Mouse (Mus musculus) adrenal gland, adult (tissue): ENCODE data around the gene Hps5.
"Not testable (repeated sequence)": the region's sequence is repeated elsewhere in the genome, so short reads cannot be mapped to it uniquely, and the experiment has no call there.

Experiments
- DNase-seq, 2 experiments: peaks; one replicate each; pipeline ENCODE4 v3.0.0; 2022 to 2023; ENCODE audit warnings: low spot score in 1 of 2; ENCODE audit not compliant: inconsistent age in 2 of 2

Gene Hps5

DNA sequence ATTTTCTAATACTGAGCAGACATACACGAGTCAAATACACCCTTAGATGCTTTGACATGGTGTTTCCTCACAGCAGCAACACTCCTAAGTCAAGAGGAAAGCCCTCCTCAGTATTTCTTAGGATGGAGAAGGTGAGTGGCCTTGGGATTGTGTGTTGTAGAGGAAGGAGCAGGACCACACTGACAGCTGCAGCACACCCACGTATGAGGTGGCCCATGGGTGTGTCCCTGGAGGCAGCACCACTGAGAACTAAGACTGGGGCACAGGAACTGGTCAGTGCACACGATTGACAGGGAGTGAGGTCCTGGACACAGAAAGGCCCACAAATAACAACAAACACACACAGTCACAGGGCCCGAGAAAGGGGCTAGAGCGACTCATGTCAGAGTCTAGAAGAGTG is 55.8 kb downstream of the Hps5 start:
- DNase-seq = not testable (repeated sequence)

DNA sequence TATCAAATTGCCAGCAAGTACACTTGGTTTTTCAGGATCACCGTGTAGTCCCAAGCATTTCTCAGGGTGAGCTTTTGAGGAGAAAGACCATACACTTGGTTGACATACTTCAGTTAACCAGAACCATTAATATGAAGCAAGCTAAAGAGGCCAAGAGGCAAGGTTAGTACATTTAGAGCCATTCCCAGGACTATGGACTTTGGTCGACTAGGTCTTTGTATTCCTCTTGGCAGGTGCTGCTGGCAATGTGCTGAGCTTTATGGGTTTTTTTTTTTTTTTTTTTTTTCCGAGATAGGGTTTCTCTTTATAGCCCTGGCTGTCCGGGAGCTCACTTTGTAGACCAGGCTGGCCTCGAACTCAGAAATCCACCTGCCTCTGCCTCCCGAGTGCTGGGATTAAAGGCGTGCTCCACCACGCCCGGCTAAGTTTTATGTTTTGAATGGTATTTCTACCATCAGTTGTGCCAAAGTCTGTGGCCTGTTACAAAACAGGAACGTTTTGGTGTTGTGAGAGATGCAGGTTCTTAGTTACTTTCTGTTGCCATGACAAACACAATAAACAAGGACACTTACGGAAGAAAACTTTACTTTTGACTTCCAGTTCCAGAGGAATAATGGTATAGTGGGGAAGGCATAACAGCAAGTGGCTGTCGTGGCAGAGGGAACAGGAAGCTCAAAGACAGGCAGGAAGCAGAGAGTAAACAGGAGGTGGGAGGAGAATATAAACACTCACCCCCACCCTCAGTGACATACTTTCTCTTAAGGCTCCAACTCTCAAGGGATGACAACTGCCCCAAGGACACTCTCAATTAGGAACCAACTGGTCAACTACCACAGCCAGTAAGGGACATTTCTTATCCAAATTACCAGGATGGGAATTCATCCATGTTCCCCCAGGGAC is 57.1 kb downstream of the Hps5 start:
- DNase-seq = no peak

DNA sequence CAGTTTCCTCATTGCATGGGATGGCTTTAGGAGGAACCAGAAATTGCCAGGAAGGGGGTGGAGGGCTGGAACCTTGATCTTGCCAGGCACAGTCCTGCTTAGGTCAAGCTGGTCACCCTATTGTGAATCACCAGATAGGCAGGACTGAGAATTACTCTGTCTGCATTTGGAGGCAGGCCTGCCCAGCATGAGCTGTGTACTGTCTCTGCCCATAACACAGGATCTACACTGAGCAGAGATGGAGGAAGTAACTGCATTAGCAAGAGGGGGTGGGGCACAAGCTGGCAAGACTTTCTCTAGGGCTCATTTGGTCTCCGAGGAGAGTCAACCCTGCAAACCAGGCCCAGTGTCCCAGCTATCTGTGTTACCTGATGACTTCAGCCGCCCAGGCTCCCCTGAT is 60.9 kb downstream of the Hps5 start:
- peak; percentile 34 to 52 for DNase-seq

DNA sequence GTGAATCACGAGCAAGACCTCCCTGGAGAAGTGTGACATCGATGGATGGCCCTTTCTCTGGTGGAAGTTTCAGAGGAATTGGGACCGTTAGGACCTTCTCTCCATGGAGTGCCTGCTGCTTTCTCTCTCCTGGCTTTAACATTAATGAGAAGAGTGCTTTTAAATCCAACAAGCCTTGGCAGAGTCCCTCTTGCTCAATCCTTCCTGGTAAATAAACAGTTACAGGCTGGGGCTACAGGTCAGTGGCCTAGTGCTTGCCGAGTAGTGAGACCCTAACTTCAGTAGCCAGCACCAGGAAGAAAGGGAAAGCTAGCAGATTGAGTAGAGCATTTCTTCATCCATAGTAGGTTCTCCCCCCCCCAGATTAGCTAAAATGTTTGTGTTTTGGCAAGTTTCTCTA is 63.4 kb downstream of the Hps5 start, which contains the start of gene Saa4:
Gene Saa4 (minus strand): TSS at position 146 of the 400 bp plus-strand sequence.
- DNase-seq = no peak

DNA sequence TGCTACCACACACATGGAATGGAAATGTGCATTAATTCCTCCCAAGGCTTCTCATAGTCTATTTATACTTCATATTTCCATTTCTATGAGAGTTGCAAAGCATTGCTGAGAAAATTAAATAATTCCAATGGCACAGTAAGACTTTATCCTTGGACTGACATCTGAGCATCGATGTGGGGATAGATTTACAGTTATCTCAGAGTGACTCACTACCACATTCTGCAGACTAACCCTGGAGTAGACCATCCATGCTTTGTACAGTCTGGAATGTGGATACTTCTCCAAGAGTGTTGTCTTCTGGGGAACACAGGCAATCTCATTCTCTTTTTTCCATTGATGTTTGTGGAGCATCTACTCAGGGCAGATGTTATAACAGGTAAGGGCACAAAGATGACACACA is 68.3 kb downstream of the Hps5 start:
- DNase-seq = peak in 1 of 2 experiments; percentile 73

DNA sequence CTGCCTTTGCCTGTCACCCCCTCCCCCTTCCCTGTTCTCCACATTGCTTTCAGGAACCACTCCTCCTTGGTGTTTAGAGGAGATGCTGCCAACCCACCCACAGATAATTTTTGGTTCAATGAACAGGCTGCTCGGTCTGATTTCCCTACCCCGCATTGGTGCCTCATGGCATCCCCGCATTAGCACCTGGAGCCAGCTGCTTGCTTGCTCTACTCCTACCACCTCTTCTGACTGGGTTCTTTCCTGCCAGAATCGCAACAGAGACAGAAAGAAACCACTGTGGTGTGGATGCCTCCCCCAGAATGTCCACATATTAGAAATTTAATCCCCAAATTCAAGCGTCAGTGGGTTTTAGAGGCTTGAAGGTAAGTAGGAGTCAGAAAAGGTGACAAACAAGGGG is 71.5 kb downstream of the Hps5 start:
- no peak for DNase-seq

DNA sequence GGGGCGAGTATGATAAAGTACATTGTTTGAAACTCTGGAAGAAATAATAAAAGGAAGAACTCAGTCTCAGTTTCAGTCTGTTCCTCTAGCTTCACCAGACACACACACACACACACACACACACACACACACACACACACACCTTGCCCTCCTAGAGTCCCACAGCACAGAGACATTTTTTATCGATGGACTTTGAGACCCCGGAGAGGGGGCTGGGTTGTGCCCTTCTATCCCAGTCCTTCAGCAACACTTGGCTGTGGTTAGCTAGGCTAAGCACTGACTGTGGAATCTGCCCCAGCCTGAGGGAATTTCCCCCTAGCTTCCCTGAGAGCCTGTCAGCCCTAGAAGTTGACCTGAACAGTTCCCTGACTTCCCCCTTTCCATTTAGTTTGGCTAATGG is 72.0 kb downstream of the Hps5 start:
- no peak for DNase-seq

DNA sequence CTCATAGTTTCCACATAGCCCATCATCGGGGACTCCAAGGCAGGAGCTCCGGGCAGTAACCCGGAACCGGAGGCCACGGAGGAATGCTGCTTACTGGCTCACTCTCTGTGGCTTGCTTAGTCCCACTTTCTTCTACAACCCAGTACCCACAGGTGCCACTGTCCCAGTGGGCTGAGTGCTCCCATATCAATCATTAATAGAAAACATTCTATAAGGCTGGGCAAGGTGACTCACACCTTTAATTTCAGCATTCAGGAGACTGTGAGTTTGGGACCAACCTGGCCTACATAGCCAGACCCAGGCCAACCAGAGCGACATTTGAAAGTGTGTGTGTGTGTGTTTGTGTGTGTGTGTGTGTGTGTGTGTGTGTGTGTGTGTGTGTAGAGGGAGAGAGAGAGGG is 72.5 kb downstream of the Hps5 start:
- DNase-seq = no peak

DNA sequence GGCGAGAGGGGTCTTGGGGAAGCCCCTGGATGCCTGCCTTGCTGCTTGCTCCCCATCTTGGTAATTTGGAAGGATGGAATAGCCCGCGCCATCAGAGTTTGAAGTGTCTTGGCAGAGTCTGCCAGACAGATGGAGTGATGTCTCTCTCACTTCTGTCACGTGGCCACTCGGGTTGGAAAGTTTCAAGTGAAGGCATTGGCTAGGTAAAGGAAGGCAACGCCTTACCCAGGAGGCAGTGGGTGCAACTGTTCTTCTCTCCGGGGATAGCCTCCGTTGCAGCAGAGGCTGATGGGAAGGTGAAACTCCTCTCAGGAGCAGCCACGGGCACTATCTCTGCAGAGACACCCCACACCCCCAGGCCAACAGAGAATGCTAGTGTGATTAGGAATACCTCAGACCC is 75.4 kb downstream of the Hps5 start:
- no peak for DNase-seq

DNA sequence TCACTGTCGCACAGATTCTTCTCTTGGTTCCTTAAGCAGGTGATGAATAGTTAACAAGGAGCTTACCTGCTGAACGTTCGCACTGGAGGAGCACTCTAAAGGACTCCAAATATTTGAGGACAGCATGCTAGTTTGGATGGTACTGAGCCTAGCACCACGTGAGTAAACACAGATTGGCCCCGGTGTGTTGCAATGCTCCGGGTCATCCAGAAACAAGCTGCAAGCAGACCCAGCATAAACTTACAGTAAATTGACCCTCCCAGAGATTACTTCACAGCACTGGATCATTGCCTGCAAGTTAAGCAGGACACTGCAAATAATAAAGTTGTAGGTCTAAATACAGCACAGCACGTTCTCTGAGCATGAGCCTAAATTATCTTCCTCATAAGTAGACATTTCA is 76.3 kb downstream of the Hps5 start:
- DNase-seq = peak in 1 of 2 experiments; percentile 59

DNA sequence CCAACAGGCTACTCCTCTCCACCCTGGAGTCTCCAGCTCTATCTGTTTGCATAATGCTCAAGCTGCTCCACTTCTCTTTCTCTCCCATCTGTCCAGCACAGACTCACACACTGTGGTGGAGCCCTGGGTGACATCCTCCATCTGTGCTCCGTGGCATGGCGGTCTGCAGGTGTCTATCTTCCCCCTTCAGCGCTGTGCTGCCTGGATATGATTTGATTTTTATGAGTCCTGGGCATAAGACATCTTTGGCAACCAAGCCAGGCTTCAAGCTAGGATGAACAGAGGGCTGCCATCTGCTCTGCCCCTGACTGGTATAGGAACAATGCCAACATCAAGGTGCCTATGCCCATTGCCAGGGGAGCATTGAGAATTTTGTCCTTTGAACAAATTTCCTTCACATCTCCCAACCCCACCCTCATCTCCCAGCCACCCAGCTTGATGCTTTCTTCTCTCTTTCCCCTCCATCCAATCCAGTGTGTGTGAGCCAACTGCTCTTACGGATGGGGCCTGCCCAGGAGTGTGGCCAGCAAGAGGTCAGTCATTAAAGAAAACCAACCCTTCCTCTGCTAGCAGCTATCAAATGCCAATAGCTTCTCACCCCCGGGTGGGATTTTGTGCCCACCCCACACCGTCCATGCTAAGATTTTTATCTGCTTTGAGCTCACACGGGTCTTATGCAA is 77.1 kb downstream of the Hps5 start:
- DNase-seq = no peak

DNA sequence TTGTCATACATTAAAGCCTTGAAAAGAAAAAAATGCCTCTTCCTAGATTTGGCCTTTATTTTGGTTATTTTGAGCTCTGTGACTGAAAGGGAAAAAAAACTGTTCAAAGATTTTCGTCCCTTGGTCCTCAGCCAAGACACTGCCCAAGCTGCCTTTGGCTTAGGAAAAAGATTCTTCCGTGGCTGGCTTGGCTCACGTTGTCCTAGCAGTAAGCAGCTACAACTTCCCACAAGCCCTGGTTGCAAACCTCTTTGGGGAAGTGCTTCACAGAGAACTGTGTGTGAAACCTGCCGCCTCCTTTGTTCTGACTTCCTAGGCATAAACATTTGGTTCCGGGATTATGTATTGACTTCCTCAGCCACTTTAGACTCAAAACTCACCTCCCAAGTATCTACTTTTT is 79.0 kb downstream of the Hps5 start:
- DNase-seq = peak; percentile 47 to 78

DNA sequence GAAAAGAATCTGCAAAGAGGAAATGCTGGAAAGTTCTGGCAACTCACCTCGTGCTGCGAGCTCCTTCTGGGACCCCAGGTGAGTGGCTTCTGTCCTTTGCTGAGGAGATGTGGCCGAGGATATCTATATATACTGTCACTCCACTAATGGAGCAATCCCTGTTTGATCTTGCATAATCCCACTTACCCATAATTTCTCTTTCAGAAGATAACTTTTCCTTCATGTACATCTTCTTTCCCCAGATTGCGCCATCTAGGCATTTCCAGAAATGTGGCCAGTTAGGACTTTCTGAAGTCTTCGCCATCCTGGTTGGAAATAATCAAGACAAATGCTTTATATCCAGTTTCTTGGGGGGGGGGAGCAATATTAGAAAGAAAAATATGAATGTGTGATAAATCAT is 80.3 kb downstream of the Hps5 start, which contains the start of gene Saa3:
Gene Saa3 (minus strand): TSS at position 101 of the 400 bp plus-strand sequence.
- no peak for DNase-seq

DNA sequence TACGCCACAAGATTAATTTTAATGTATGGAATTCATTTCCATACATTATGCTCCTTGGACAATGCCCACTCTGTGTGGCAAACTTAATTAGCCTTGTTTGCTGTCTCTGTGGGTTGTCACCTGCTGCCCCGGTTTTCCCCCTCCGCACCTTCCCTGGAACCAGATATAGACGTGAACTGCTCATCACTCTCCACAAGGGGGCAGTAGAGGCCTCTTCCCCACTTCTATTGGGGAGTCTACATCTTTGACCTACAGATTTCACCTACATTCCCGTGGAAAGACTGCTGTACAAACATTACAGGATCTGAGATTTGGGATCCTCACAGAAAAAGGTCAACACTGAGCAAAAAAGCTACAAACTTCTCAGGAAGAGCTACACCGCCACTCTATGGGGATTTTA is 81.3 kb downstream of the Hps5 start:
- peak; percentile 62 to 89 for DNase-seq

DNA sequence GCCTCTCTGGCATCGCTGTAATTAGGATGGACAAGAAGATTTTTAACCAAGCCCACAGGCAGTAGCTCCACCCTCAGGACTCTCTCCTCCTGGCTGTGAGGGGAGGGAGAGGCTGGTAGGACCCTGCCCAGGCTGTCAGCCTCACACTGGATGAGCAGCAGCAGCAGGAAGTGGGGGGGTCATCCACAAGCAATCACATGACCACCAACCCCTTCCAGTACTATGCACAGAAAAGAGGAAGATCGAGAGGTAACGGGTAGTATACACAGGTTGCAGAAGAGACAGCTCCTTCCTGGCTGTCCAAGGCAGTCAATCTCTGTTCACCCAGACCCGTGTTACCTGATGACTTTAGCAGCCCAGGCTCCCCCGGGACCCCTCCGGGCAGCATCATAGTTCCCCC is 83.6 kb downstream of the Hps5 start:
- DNase-seq = no peak
